Mouse (Mus musculus) spleen, postnatal 4 days (tissue): ENCODE measurements at regions not wholly inside any gene's neighbourhood (a gene's known extent, or its start where the extent isn't known, plus 50 kb on each side); places are given as distances from the start of the nearest gene placed in this dataset.
A peak's percentile ranks its signal among the peaks of the same experiment; 100 is the strongest.
"Not testable (repeated sequence)": the region's sequence is repeated elsewhere in the genome, so short reads cannot be mapped to it uniquely, and the experiment has no call there.

ENCODE experiments used
- DNase-seq, 2 experiments: peaks; one replicate each; pipeline ENCODE4 v3.0.0; 2022; ENCODE audit warnings: low spot score in 2 of 2

DNA sequence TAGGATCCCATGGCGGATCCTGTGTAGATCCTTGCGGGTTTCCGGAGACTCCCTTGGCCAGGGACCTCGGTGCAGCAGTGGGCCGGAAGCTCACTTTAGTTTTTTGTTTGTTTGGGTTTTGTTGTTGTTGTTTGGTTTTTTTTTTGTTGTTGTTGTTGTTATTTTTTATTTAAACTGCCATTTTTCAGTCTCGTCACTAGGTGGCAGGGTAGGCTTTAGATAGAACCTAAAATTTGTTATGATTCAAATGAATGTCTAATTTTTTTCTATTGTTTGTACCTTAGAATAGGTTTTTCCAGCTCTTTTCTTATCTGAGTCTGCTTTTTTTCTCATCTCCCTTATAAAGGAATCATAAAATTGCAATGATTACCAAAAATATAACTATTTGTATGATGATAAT is 834.4 kb upstream of the Tacstd2 start:
- no peak for DNase-seq

DNA sequence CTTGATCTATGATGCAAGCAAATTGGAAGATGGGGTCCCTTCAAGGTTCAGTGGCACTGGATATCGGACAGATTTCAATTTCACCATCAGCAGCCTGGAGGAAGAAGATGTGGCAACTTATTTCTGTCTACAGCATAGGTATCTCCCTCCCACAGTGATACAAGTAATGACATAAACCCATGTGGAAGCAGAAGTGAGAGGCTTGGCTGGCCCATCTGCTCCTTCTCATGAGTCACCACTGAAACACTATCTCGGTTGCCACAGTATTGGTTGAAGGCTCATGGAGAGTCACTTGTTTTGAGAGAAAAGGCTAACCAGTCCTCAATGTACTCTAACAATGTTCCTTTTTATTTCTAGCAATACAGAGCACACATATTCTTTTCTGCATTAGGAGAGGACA is 804.2 kb upstream of the Tacstd2 start:
- DNase-seq = no peak

DNA sequence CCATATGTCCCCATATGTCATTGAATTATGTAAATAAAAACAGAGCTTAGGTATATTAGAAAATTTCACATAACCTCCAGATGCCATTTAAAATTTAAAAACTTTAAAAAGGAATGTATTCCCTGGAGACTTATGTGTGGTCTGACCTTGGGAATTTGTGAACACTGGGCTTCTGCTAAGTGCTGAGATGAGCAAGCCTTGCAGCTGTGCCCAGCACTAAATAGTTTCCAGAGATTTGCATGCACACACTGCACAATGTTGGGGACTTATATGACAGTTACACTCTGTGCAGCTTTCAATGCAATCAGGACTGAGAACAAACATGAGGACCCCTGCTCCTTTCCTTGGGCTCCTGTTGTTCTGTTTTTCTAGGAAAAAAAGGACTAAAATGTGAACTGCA is 803.6 kb upstream of the Tacstd2 start:
- DNase-seq = not testable (repeated sequence)

- DNase-seq = peak in 1 of 2 experiments; percentile 13
Observed at GRCm38 (mm10) chr6:68311409-68311808, 775.8 kb upstream of the Tacstd2 start.

DNA sequence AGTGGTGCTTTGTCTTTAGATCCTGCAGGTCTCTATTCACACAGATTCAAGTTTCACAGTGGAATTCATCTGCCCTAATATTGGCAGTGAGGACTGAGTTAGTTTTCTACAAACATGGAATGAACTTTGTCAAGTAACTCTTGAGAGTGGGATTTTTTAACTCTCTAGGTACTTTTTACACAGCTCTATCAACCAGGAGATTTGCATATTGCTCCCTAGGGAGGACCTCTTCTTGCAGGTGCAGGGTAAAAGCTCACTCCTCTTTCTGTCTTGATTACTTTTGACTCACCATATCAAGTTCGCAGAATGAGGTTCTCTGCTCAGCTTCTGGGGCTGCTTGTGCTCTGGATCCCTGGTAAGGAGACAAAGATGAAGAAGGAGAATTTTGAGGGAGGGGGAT is 766.5 kb upstream of the Tacstd2 start:
- peak in 1 of 2 experiments; percentile 18 for DNase-seq

DNA sequence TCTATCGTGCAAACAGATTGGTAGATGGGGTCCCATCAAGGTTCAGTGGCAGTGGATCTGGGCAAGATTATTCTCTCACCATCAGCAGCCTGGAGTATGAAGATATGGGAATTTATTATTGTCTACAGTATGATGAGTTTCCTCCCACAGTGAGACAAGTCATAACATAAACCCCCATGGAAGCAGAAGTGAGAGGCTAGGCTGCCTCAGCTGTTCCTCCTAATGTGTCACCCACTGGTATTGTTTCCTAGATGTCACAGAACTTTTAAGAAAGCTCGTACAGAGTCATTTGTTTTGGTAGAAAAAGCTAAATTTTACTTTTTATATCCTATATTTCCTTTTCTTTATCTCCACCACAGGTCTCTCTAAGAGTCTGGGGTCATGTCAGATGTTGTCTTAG is 721.1 kb upstream of the Tacstd2 start:
- no peak for DNase-seq

DNA sequence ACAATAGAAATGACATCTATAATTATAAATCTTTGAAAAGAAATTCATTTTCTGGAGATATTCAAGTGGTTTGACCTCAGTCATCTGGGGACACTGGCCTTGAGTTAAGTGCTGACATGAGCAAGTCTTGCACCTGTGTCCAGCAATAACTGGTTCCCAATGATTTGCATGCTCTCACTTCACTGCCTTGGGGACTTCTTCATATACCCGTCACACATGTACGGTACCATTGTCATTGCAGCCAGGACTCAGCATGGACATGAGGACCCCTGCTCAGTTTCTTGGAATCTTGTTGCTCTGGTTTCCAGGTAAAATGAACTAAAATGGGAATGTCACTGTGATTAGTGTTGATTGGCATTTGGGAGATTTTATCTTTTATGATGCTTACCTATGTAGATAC is 720.6 kb upstream of the Tacstd2 start:
- DNase-seq = no peak

- DNase-seq = no peak
Observed at GRCm38 (mm10) chr6:68252730-68253129, 717.1 kb upstream of the Tacstd2 start.

- DNase-seq = not testable (repeated sequence)
Observed at GRCm38 (mm10) chr6:68251320-68251719, 715.7 kb upstream of the Tacstd2 start.

- not testable (repeated sequence) for DNase-seq
Observed at GRCm38 (mm10) chr6:68250392-68250791, 714.8 kb upstream of the Tacstd2 start.

DNA sequence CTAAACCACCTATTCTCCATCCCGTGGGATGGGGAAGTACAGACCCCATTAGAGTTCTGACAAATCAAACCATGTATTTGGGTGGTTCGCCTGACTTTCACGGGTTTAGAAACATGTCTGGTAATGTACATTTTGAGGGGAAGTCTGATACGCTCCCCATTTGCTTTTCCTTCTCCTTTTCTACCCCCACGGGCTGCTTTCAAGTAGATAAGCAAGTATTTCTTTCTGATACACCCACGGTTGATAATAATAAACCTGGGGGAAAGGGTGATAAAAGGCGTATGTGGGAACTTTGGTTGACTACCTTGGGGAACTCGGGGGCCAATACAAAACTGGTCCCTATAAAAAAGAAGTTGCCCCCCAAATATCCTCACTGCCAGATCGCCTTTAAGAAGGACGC is 713.7 kb upstream of the Tacstd2 start:
- DNase-seq = not testable (repeated sequence)

- DNase-seq = not testable (repeated sequence)
Observed at GRCm38 (mm10) chr6:68248018-68248533, 712.5 kb upstream of the Tacstd2 start.

GRCm38 (mm10) chr6:68242749-68243148 is 707.2 kb upstream of the Tacstd2 start:
- not testable (repeated sequence) for DNase-seq

DNA sequence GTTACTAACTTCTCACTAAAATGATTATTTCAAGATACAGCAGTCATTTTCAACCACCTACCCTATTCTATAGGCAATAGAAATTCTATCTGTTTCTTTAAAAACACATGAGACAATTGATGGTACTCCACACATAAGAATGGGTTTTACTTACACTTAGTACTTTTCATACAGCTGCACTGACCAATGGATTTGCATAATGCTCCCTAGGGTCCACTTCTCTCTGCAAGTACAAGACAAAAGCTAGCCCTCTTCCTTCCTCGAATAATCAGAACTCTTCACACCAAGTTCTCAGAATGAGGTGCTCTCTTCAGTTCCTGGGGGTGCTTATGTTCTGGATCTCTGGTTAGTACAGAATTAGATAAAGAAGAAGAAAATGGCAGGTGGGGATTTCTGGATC is 684.1 kb upstream of the Tacstd2 start:
- no peak for DNase-seq

GRCm38 (mm10) chr6:68201448-68201847 is 665.9 kb upstream of the Tacstd2 start:
- DNase-seq = peak in 1 of 2 experiments; percentile 16

GRCm38 (mm10) chr6:68198031-68198430 is 662.4 kb upstream of the Tacstd2 start:
- DNase-seq = no peak

- no peak for DNase-seq
Observed at GRCm38 (mm10) chr6:68164792-68165191, 629.2 kb upstream of the Tacstd2 start.

- DNase-seq = not testable (repeated sequence)
Observed at GRCm38 (mm10) chr6:68164111-68164510, 628.5 kb upstream of the Tacstd2 start.

DNA sequence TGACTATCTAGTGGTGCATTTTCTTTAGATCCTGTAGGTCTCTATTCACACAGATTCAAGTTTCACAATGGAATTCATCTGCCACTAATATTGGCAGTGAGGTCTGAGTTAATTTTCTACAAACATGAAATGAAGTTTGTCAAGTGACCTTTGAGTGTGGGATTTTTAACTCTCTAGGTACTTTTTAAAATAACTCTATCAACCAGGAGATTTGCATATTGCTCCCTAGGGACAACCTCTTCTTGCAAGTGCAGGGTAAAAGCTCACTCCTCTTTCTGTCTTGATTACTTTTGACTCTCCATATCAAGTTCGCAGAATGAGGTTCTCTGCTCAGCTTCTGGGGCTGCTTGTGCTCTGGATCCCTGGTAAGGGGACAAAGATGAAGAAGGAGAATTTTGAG is 616.0 kb upstream of the Tacstd2 start:
- DNase-seq = no peak

GRCm38 (mm10) chr6:68102481-68102880 is 566.9 kb upstream of the Tacstd2 start:
- DNase-seq = peak; percentile 45 to 74
